Mouse (Mus musculus) kidney, adult 2 months (tissue): Measurements from ENCODE around the gene Frmd4a. TPM values are rescaled to one million over a fixed set of nuclear protein-coding genes. Genes with fewer than 3 reads are reported as not detected.
A peak's percentile ranks its signal among the peaks of the same experiment; 100 is the strongest.

Source experiments
- DNase-seq: peaks from one replicate; pipeline ENCODE4 v3.0.0; 2021
- H3K27ac ChIP-seq: fragments of 200-500 bp; 2 replicates; pipeline ENCODE4 v1.5.1; 2012; ENCODE audit warnings: low read depth, low read length, control low read depth, inconsistent platforms; ENCODE audit not compliant: insufficient read depth
- H3K27me3 ChIP-seq: fragments of 200-500 bp; replicated peaks from 2 replicates; pipeline ENCODE4 v1.6.1; 2012; ENCODE audit warnings: mild to moderate bottlenecking, moderate library complexity, low read length, inconsistent platforms; ENCODE audit not compliant: control insufficient read depth, insufficient read depth
- H3K36me3 ChIP-seq: fragments of 200-500 bp; 2 replicates; pipeline ENCODE4 v1.6.1; 2012; ENCODE audit warnings: mild to moderate bottlenecking, moderate library complexity, low read length, inconsistent platforms; ENCODE audit not compliant: control insufficient read depth, insufficient read depth
- H3K4me1 ChIP-seq: fragments of 200-500 bp; 2 replicates; pipeline ENCODE4 v1.6.1; 2011; ENCODE audit warnings: low read length; ENCODE audit not compliant: control insufficient read depth, insufficient read depth
- H3K4me3 ChIP-seq: fragments of 200-500 bp; 2 replicates; pipeline ENCODE4 v1.5.1; 2011; ENCODE audit warnings: mild to moderate bottlenecking, low read depth, low read length, control low read depth; ENCODE audit not compliant: insufficient read depth
- CTCF ChIP-seq: fragments of 200-500 bp; conservative IDR thresholded peaks from 2 replicates; pipeline ENCODE4 v1.5.1; 2011; ENCODE audit warnings: low read depth, mild to moderate bottlenecking, control low read depth, low read length, moderate library complexity, mixed read lengths; ENCODE audit not compliant: insufficient read depth, insufficient read length
- POLR2A ChIP-seq: fragments of 200-500 bp; IDR thresholded peaks from one replicate; pipeline ENCODE4 v1.6.1; 2011; ENCODE audit warnings: low read depth, low read length, control low read depth
- WGBS: fragments of 180-500 bp; shearing (Covaris S2); methylation state at CpG from one replicate; pipeline ENCODE4 v1.1.7; 2018; 5-methylcytosine and 5-hydroxymethylcytosine counted together
- polyA plus RNA-seq: library from polyadenylated mRNA; depleted of rRNA; stranded (reverse); fragments of >200 nt; gene quantifications from 2 replicates; pipeline ENCODE4 v1.2.3, GENCODE M21; 2012

The Frmd4a gene
- polyA plus RNA-seq, 1 experiment, result 5.8 TPM

DNA sequence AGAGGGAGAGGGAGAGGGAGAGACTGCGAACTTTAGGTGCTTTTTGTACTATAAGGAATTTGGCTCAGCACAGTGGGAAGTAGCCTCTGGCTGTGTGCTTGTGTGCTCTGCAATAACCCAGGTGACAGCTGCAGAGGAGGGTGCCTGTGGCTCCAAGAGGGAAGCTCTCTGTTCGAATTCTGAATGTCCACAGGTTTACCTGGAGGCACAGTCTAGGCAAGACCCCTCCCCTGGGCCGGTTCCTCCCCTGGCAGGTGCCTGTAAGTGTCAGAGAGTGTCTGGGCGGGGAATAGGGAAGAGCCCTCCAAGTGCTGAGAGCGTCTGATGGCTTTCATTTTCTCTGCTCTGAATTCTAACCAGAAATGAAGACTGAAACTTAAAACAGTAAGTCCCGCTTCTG is 371.8 kb downstream of the Frmd4a start:
- Histone ChIP-seq H3K27ac (no peak overlapping the region), H3K27me3 (no peaks in the 10 kb centered on the region), H3K4me1 (peaks cover 3% of the 10 kb centered on the region), H3K36me3 (no peaks in the 10 kb centered on the region), H3K4me3 (peak overlapping the region; percentile 38)
- WGBS, result 55% methylated on average over 6 of the region's 6 CpGs
- DNase-seq, result no peak
- no peak for TF ChIP-seq POLR2A
- TF ChIP-seq CTCF, result no peak

- Histone ChIP-seq H3K27ac (no peak overlapping the region), H3K27me3 (no peaks in the 10 kb centered on the region), H3K36me3 (no peaks in the 10 kb centered on the region), H3K4me3 (no peak overlapping the region), H3K4me1 (peaks cover 3% of the 10 kb centered on the region)
- DNase-seq, result no peak
- WGBS, result 77% methylated on average over 4 of the region's 4 CpGs
- TF ChIP-seq CTCF (no peak), POLR2A (no peak)
These were observed 373.6 kb downstream of the Frmd4a start for GRCm38 (mm10) chr2:4391091-4391490.

- WGBS, result 27% methylated on average over 7 of the region's 7 CpGs
- Histone ChIP-seq H3K4me1 (peaks cover 3% of the 10 kb centered on the region), H3K27ac (no peak overlapping the region), H3K4me3 (peak overlapping the region; percentile 9), H3K27me3 (no peaks in the 10 kb centered on the region), H3K36me3 (no peaks in the 10 kb centered on the region)
- no peak for TF ChIP-seq POLR2A
- TF ChIP-seq CTCF, result no peak
- DNase-seq, result peak; percentile 58
These were observed 374.2 kb downstream of the Frmd4a start for GRCm38 (mm10) chr2:4391678-4392085.

- TF ChIP-seq POLR2A, result no peak
- no peak for TF ChIP-seq CTCF
- H3K27ac ChIP-seq, result no peak overlapping the region
- no peaks in the 10 kb centered on the region for H3K36me3 ChIP-seq
- H3K27me3 ChIP-seq, result no peaks in the 10 kb centered on the region
- peaks cover 3% of the 10 kb centered on the region for H3K4me1 ChIP-seq
- no peak for DNase-seq
- no peak overlapping the region for H3K4me3 ChIP-seq
- 92% methylated on average over 4 of the region's 4 CpGs for WGBS
These were observed 375.5 kb downstream of the Frmd4a start for GRCm38 (mm10) chr2:4393046-4393445.

DNA sequence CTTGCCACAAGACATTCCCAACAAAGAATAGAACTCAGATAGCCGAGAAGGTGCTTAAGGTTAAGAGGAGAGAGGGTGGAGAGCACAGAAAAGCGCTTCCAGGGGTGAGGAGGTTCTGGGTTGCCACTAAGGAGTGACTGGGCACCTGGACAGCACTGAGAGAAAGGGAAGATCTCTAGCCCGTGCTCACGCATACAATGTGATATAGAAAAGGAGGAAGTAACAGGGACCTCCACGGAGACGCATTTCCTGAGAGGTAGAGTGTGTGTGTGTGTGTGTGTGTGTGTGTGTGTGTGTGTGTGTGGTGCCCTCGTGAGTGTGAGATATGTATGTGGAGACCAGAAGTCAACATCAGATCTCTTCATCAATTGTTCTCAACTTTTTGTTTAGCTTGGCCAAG is 377.1 kb downstream of the Frmd4a start:
- no peak for TF ChIP-seq POLR2A
- TF ChIP-seq CTCF, result no peak
- 87% methylated on average over 7 of the region's 7 CpGs for WGBS
- no peak overlapping the region for H3K4me3 ChIP-seq
- no peaks in the 10 kb centered on the region for H3K36me3 ChIP-seq
- H3K27ac ChIP-seq, result no peak overlapping the region
- H3K27me3 ChIP-seq, result no peaks in the 10 kb centered on the region
- DNase-seq, result no peak
- peaks cover 3% of the 10 kb centered on the region for H3K4me1 ChIP-seq

- no peaks in the 10 kb centered on the region for H3K36me3 ChIP-seq
- TF ChIP-seq POLR2A (no peak), CTCF (no peak)
- DNase-seq, result no peak
- no peak overlapping the region for H3K27ac ChIP-seq
- no peaks in the 10 kb centered on the region for H3K27me3 ChIP-seq
- WGBS, result 81% methylated on average over 1 of the region's 1 CpGs
- 0 out of 2 replicates have a peak, but pooled peaks cover 3% of the 10 kb centered on the region for H3K4me1 ChIP-seq
- H3K4me3 ChIP-seq, result no peak overlapping the region
These were observed 382.2 kb downstream of the Frmd4a start for GRCm38 (mm10) chr2:4399721-4400120.

DNA sequence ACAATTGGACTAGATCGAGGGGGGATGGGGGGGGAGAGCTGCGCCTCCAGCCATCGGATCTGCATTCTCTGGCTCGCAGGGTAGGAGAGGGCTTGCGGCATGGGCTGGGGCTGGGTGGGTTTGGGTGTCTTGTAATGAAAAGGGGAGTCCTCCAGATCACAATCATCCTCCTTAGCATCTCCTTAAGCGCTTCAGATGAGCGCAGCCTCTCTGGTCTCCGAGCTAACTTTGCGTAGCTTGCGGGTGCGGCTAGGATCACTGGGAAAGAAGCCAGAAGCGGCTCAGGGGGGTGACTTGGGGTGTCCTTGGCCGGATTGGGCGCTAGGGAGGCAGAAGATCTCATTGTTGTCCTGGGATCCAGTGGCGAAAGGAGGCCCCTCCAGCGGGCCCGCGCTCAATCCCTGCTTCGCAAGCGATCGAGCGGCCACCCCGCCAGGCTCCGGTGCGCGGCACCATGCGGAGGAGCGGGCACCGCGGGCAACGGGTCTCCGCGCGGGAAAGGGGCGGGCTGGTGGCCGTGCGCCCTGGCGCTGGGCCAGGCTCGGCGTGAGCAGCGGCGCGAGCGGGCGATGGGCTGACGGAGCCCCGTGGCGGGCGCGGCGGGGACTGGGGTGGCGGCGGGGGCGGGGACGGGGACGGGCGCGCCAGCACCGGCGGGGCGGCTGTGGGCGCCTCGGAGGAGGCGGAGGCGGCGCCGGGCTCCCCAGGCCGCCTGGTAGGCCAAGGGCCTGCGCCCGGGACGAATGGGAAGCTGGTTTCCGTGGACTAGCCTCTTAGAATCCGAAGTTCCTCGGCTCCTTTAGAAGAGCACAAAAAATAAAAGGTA is 383.5 kb downstream of the Frmd4a start:
- Histone ChIP-seq H3K4me1 (0 out of 2 replicates have a peak, but pooled peaks cover 3% of the 10 kb centered on the region), H3K4me3 (peak overlapping the region; percentile 69), H3K27ac (no peak overlapping the region), H3K36me3 (no peaks in the 10 kb centered on the region), H3K27me3 (no peaks in the 10 kb centered on the region)
- peak; percentile 50 for DNase-seq
- TF ChIP-seq CTCF (no peak), POLR2A (no peak)
- 3% methylated on average over 68 of the region's 74 CpGs for WGBS
